9 mouse cellular contexts compared by ENCODE assay signal in genomic region chr6:47799079-47799478, GRCm38 (mm10). TPM values are rescaled to one million over a fixed set of nuclear protein-coding genes. Genes with fewer than 3 reads are reported as not detected.
DNase-seq lines count a peak whose midpoint lies in the region; ATAC-seq and TF ChIP-seq lines count a peak whose summit lies in the region.
"Had no signal": no experiment of that assay in that cellular context is flagged by ENCODE, and none has a peak within 500 bp of the region (broad histone marks: within the 10 kb centered on the region; RNA-seq: fewer than 3 reads in every experiment).

No protein-coding gene starts in this region.

- no peaks in the 10 kb centered on the region for H3K9me3 ChIP-seq in forebrain, embryonic 11.5 days (ENCODE audit: control insufficient read depth, low read length)
- H3K9me3 ChIP-seq in hindbrain, postnatal 0 days (ENCODE audit: low read length) = no peaks in the 10 kb centered on the region
- no peaks in the 10 kb centered on the region for H3K9me3 ChIP-seq in liver, embryonic 12.5 days (replicated peaks)

- no peak overlapping the region for H3K4me3 ChIP-seq in forebrain, embryonic 11.5 days (ENCODE audit: low read depth, low read length)
- no peak overlapping the region for H3K4me3 ChIP-seq in hindbrain, postnatal 0 days (ENCODE audit: low read length)
- H3K4me3 ChIP-seq in liver, embryonic 12.5 days = no peak overlapping the region
- H3K4me3 ChIP-seq: erythroblast, embryonic 14.5 days had no signal

- no peaks in the 10 kb centered on the region for H3K27me3 ChIP-seq in forebrain, embryonic 11.5 days (ENCODE audit: control insufficient read depth, insufficient read depth, low read length)
- H3K27me3 ChIP-seq in hindbrain, postnatal 0 days (ENCODE audit: insufficient read depth, low read length) = no peaks in the 10 kb centered on the region
- H3K27me3 ChIP-seq in liver, embryonic 12.5 days (replicated peaks) = no peaks in the 10 kb centered on the region

- no peak overlapping the region for H3K9ac ChIP-seq in forebrain, embryonic 11.5 days (ENCODE audit: low read length)
- no peak overlapping the region for H3K9ac ChIP-seq in hindbrain, postnatal 0 days (replicated peaks; ENCODE audit: low read length)
- H3K9ac ChIP-seq in liver, embryonic 12.5 days = no peak overlapping the region

- TF ChIP-seq CTCF in hindbrain, postnatal 0 days (IDR thresholded peaks at IDR 0.05; ENCODE audit: low read depth) = peak; percentile 82

- no peak overlapping the region for H3K27ac ChIP-seq in forebrain, embryonic 11.5 days (ENCODE audit: low read depth, low read length)
- no peak overlapping the region for H3K27ac ChIP-seq in hindbrain, postnatal 0 days
- no peak overlapping the region for H3K27ac ChIP-seq in liver, embryonic 12.5 days

- WGBS in forebrain, embryonic 11.5 days = 64% methylated on average over 6 of the region's 6 CpGs
- 44% methylated on average over 6 of the region's 6 CpGs for WGBS in hindbrain, postnatal 0 days
- 47% methylated on average over 6 of the region's 6 CpGs for WGBS in liver, embryonic 12.5 days (ENCODE audit: insufficient replicate concordance)

- peak; percentile 30 for DNase-seq in ovary, postnatal 14 days (ENCODE audit: low spot score)
- no peak for DNase-seq in ovary, adult 18-20 months (ENCODE audit: low spot score)
- peak; percentile 36 for DNase-seq in adrenal gland, postnatal 25 days
- DNase-seq in forebrain, embryonic 11.5 days (ENCODE audit: low spot score) = peak; percentile 71
- peak; percentile 86 for DNase-seq in hindbrain, postnatal 0 days (ENCODE audit: low spot score)
- peak; percentile 51 for DNase-seq in neural tube, embryonic 10.5 days (ENCODE audit: extremely low spot score, low spot score)
- DNase-seq in ovary, postnatal 10 days (ENCODE audit: low spot score) = no peak

- ATAC-seq in forebrain, embryonic 11.5 days (replicated peaks; ENCODE audit: low FRiP score) = peak; percentile 66
- ATAC-seq in hindbrain, postnatal 0 days = peak; percentile 71
- ATAC-seq in liver, embryonic 12.5 days = peak; percentile 35; the same call in 1 of the 2 replicates

- H3K4me2 ChIP-seq in forebrain, embryonic 11.5 days (ENCODE audit: low read depth, low read length, severe bottlenecking) = no peak overlapping the region
- no peak overlapping the region for H3K4me2 ChIP-seq in hindbrain, postnatal 0 days (ENCODE audit: low read depth, low read length)
- H3K4me2 ChIP-seq in liver, embryonic 12.5 days = no peak overlapping the region

- H3K36me3 ChIP-seq in forebrain, embryonic 11.5 days (ENCODE audit: control insufficient read depth, insufficient read depth, low read length) = peaks cover 46% of the 10 kb centered on the region
- peaks cover 69% of the 10 kb centered on the region for H3K36me3 ChIP-seq in hindbrain, postnatal 0 days (ENCODE audit: insufficient read depth, low read length)
- H3K36me3 ChIP-seq in liver, embryonic 12.5 days = peaks cover 94% of the 10 kb centered on the region

- no peaks in the 10 kb centered on the region for H3K4me1 ChIP-seq in forebrain, embryonic 11.5 days (replicated peaks; ENCODE audit: control insufficient read depth, insufficient read depth, low read length)
- no peaks in the 10 kb centered on the region for H3K4me1 ChIP-seq in hindbrain, postnatal 0 days (ENCODE audit: insufficient read depth, low read length)
- H3K4me1 ChIP-seq in liver, embryonic 12.5 days = no peaks in the 10 kb centered on the region

RNA-seq across cellular contexts. Expression of gene Pdia4, which starts 14.2 kb away (rescaled TPM):
- 86.2 and 93.9 TPM in 2 replicates for total RNA-seq in adrenal gland, postnatal 25 days (2021)
- polyA plus RNA-seq in forebrain, embryonic 11.5 days (2014; fragmentation: Nextera tagmentation; extraction: Ambion mirVana) = 252 and 255 TPM in 2 replicates
- total RNA-seq in hindbrain, postnatal 0 days (2014; rRNA removed) = 75.0 and 100 TPM in 2 replicates
- 90.0 and 93.4 TPM in 2 replicates for polyA plus RNA-seq in hindbrain, postnatal 0 days (2015; fragmentation: Nextera tagmentation; extraction: Ambion mirVana)
- 142 and 147 TPM in 2 replicates for polyA plus RNA-seq in liver, embryonic 12.5 days (2016; fragmentation: Nextera tagmentation; extraction: Ambion mirVana)

RNA-seq across cellular contexts. Expression of gene Zfp786, which starts 31.6 kb away (rescaled TPM):
- total RNA-seq in adrenal gland, postnatal 25 days (2021) = 1.6 and 2.9 TPM in 2 replicates
- 7.3 and 7.6 TPM in 2 replicates for polyA plus RNA-seq in forebrain, embryonic 11.5 days (2014; fragmentation: Nextera tagmentation; extraction: Ambion mirVana)
- 16.6 and 17.7 TPM in 2 replicates for total RNA-seq in hindbrain, postnatal 0 days (2014; rRNA removed)
- polyA plus RNA-seq in hindbrain, postnatal 0 days (2015; fragmentation: Nextera tagmentation; extraction: Ambion mirVana) = 6.3 and 6.6 TPM in 2 replicates
- 0.99 and 1.0 TPM in 2 replicates for polyA plus RNA-seq in liver, embryonic 12.5 days (2016; fragmentation: Nextera tagmentation; extraction: Ambion mirVana)
- polyA plus RNA-seq: erythroblast, embryonic 14.5 days had no signal

RNA-seq across cellular contexts. Expression of gene Zfp398, which starts 36.4 kb away (rescaled TPM):
- total RNA-seq in adrenal gland, postnatal 25 days (2021) = 16.7 and 19.4 TPM in 2 replicates
- polyA plus RNA-seq in forebrain, embryonic 11.5 days (2014; fragmentation: Nextera tagmentation; extraction: Ambion mirVana) = 9.2 and 11.3 TPM in 2 replicates
- total RNA-seq in hindbrain, postnatal 0 days (2014; rRNA removed) = 24.2 and 25.1 TPM in 2 replicates
- polyA plus RNA-seq in hindbrain, postnatal 0 days (2015; fragmentation: Nextera tagmentation; extraction: Ambion mirVana) = 12.6 and 13.0 TPM in 2 replicates
- polyA plus RNA-seq in liver, embryonic 12.5 days (2016; fragmentation: Nextera tagmentation; extraction: Ambion mirVana) = 3.0 and 3.7 TPM in 2 replicates

Comparison
In these comparisons a context has a peak if more than half of its experiments do, and no peak if none do; other contexts are left out.
1. DNase-seq: peak in ovary, postnatal 14 days (single experiment), adrenal gland, postnatal 25 days (single experiment), forebrain, embryonic 11.5 days (single experiment), hindbrain, postnatal 0 days (single experiment) and neural tube, embryonic 10.5 days (single experiment); none in ovary, adult 18-20 months (single experiment) and ovary, postnatal 10 days (single experiment).
2. Peak in every context shown above with its lines, with median percentiles within 50 percentile points of each other: ATAC-seq.